Mouse (Mus musculus) yolk sac, embryonic 10.5 days (tissue): ENCODE measurements around the gene Ppp1r10.
A peak's percentile ranks its signal among the peaks of the same experiment; 100 is the strongest.

Experiments used
- DNase-seq: peaks from one replicate; pipeline ENCODE4 v3.0.0-alpha.2; 2017; ENCODE audit warnings: low spot score

Gene Ppp1r10

GRCm38 (mm10) chr17:35903343-35903991 is 12.8 kb upstream of the Ppp1r10 start:
- no peak for DNase-seq

GRCm38 (mm10) chr17:35903992-35904355 is 12.3 kb upstream of the Ppp1r10 start:
- DNase-seq: no peak

- no peak for DNase-seq
These were observed 10.6 kb upstream of the Ppp1r10 start for GRCm38 (mm10) chr17:35905587-35905986.

GRCm38 (mm10) chr17:35907609-35908008 is 8.6 kb upstream of the Ppp1r10 start:
- no peak for DNase-seq

- DNase-seq: no peak
These were observed 6.9 kb upstream of the Ppp1r10 start for GRCm38 (mm10) chr17:35909186-35909918.

GRCm38 (mm10) chr17:35909919-35910369 is 6.3 kb upstream of the Ppp1r10 start, which contains the start of gene Atat1:
Gene Atat1, minus strand, starts transcription at chr17:35910075.
- DNase-seq: peak; percentile 96

- no peak for DNase-seq
These were observed 1.3 kb upstream of the Ppp1r10 start for GRCm38 (mm10) chr17:35914975-35915374.

GRCm38 (mm10) chr17:35915538-35916296 is 517 bp upstream of the Ppp1r10 start:
- peak; percentile 64 for DNase-seq

GRCm38 (mm10) chr17:35917143-35917462 is 869 bp downstream of the Ppp1r10 start:
- DNase-seq: no peak

GRCm38 (mm10) chr17:35917463-35918251 is 1.4 kb downstream of the Ppp1r10 start:
- DNase-seq: peak; percentile 72

GRCm38 (mm10) chr17:35918276-35919059 is 2.2 kb downstream of the Ppp1r10 start:
- peak; percentile 70 for DNase-seq

- DNase-seq: peak; percentile 91
These were observed 3.0 kb downstream of the Ppp1r10 start for GRCm38 (mm10) chr17:35919060-35919715.

GRCm38 (mm10) chr17:35919864-35920301 is 3.6 kb downstream of the Ppp1r10 start:
- DNase-seq: no peak

GRCm38 (mm10) chr17:35920384-35920783 is 4.2 kb downstream of the Ppp1r10 start:
- no peak for DNase-seq

- DNase-seq: no peak
These were observed 4.8 kb downstream of the Ppp1r10 start for GRCm38 (mm10) chr17:35920862-35921562.

GRCm38 (mm10) chr17:35921710-35922109 is 5.5 kb downstream of the Ppp1r10 start:
- no peak for DNase-seq

- no peak for DNase-seq
These were observed 6.3 kb downstream of the Ppp1r10 start for GRCm38 (mm10) chr17:35922566-35922965.

GRCm38 (mm10) chr17:35923281-35923680 is 7.0 kb downstream of the Ppp1r10 start:
- DNase-seq: no peak

GRCm38 (mm10) chr17:35927471-35927870 is 11.2 kb downstream of the Ppp1r10 start:
- no peak for DNase-seq

- DNase-seq: no peak
These were observed 13.3 kb downstream of the Ppp1r10 start for GRCm38 (mm10) chr17:35929534-35929933.
